Mouse (Mus musculus): ENCODE data around the gene F2rl3. TPM values are rescaled to one million over a fixed set of nuclear protein-coding genes. Genes with fewer than 3 reads are reported as not detected.

Gene F2rl3
- total RNA-seq, 2 experiments from 2014 or later = 1.3 to 1.9 TPM

GRCm38 (mm10) chr8:72758310-72758709 is 3.4 kb upstream of the F2rl3 start:
- DNase-seq (ENCODE audit: low spot score) = no peak
- intact Hi-C loops (cut with DNase I) = no loop called here

- DNase-seq (ENCODE audit: low spot score) = no peak
Observed at GRCm38 (mm10) chr8:72760216-72760615, 1.5 kb upstream of the F2rl3 start.

GRCm38 (mm10) chr8:72762306-72762705 is 626 bp downstream of the F2rl3 start:
- intact Hi-C loops (cut with DNase I) = no loop called here
- no peak for DNase-seq (ENCODE audit: low spot score)

More at GRCm38 (mm10) chr8:72760216-72760615, 1.5 kb upstream of the F2rl3 start:
- intact Hi-C loops (cut with DNase I) = no loop called here

GRCm38 (mm10) chr8:72765696-72766095 is 4.0 kb downstream of the F2rl3 start:
- intact Hi-C loops (cut with DNase I) = no loop called here
- no peak for DNase-seq (ENCODE audit: low spot score)

GRCm38 (mm10) chr8:72766777-72767176 is 5.1 kb downstream of the F2rl3 start:
- DNase-seq (ENCODE audit: low spot score) = no peak
- intact Hi-C loops (cut with DNase I) = no loop called here

GRCm38 (mm10) chr8:72777797-72778196 is 16.1 kb downstream of the F2rl3 start:
- DNase-seq (ENCODE audit: low spot score) = no peak
- intact Hi-C loops (cut with DNase I) = no loop called here

- intact Hi-C loops (cut with DNase I) = no loop called here
- DNase-seq (ENCODE audit: low spot score) = no peak
Observed at GRCm38 (mm10) chr8:72780644-72781043, 19.0 kb downstream of the F2rl3 start.

- intact Hi-C loops (cut with DNase I) = no loop called here
- no peak for DNase-seq (ENCODE audit: low spot score)
Observed at GRCm38 (mm10) chr8:72801583-72801982, 39.9 kb downstream of the F2rl3 start.

- intact Hi-C loops (cut with DNase I) = no loop called here
- DNase-seq (ENCODE audit: low spot score) = no peak
Observed at GRCm38 (mm10) chr8:72812690-72813089, 51.0 kb downstream of the F2rl3 start.

Other genes with a start within 250 kb of the F2rl3 start
- gene Med26, start 213.6 kb upstream of the F2rl3 start, total RNA-seq (2021) = 1 to 10 TPM; 7.7 to 9.1 TPM
- gene Smim7, start 190.8 kb upstream of the F2rl3 start, total RNA-seq (2021) = 100 to 1,000 TPM; 125 to 134 TPM
- gene Tmem38a, start 189.8 kb upstream of the F2rl3 start, total RNA-seq (2021) = 100 to 1,000 TPM; 453 to 459 TPM
- under 1 TPM; 0.36 to 0.57 TPM for gene Nwd1, start 115.2 kb upstream of the F2rl3 start, total RNA-seq (2021)
- 10 to 100 TPM; 77.1 to 78.3 TPM for gene Sin3b, start 38.6 kb upstream of the F2rl3 start, total RNA-seq (2021)